Mouse (Mus musculus): Measurements from ENCODE around the gene Myh14.

DNA sequence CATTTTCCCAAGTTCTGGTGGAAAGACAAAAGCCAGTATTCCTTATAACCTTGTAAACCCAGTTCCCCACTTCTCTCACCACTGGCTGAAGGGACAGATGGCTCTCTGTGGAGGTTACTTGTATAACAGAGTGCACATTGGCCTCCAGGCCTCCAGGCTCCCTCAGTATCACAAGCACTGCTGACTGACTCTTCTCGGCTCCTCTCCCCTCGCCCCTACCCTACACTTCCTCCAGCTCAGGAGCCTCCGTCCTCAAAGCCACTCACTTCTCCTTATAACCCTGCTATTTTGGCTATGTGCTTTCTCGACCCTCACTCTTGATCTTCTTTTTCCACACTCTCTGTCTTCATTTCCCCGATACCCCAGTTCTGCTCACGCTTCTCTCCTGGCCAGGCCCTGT lies 105.2 kb downstream of the Myh14 start:
- TF ChIP-seq JUN (IDR thresholded peaks at IDR 0.05; ENCODE audit: insufficient read depth, low read depth, low read length): no peak
- no peak for TF ChIP-seq CHD2 (IDR thresholded peaks at IDR 0.05; ENCODE audit: low read length)
- TF ChIP-seq POLR2A (IDR thresholded peaks at IDR 0.05; ENCODE audit: low read depth, low read length): no peak
- TF ChIP-seq MAFK (IDR thresholded peaks at IDR 0.05; ENCODE audit: insufficient replicate concordance, low read length): no peak
- no peak for TF ChIP-seq EP300 (IDR thresholded peaks at IDR 0.05; ENCODE audit: low read length)
- TF ChIP-seq MAX (IDR thresholded peaks at IDR 0.05; ENCODE audit: low read length): no peak
- TF ChIP-seq CTCF (conservative IDR thresholded peaks at IDR 0.05 in 1 of 2, IDR thresholded peaks at IDR 0.05 in 1 of 2; ENCODE audit: low read depth in 2 of 2, low read length in 2 of 2): no peak

All from CH12.LX (cell line).